Mouse (Mus musculus) T-helper 17 cell (primary cell): ENCODE measurements around the gene Ankrd33b.

ENCODE experiments used
- in situ Hi-C, 2 experiments: fragments of 300-600 bp; cut with MboI, MseI; formaldehyde crosslinking; loops; 1 replicate in 1 of 2; 2 replicates in 1 of 2; pipeline ENCODE4 v1.15.1; 2025; ENCODE audit warnings: high pct_unique_total_duplicates in 2 of 2

The Ankrd33b gene

GRCm38 (mm10) chr15:31312001-31312400 lies 55.5 kb downstream of the Ankrd33b start:
- in situ Hi-C loops, result loop anchor here in 1 of 2 experiments (5.0 kb wide), 1 partner anchor 1455 kb away; no protein-coding TSS in a partner anchor

GRCm38 (mm10) chr15:31309526-31309925 lies 58.0 kb downstream of the Ankrd33b start:
- in situ Hi-C loops, result loop anchor here in 1 of 2 experiments (5.0 kb wide), 1 partner anchor 78 kb away; no protein-coding TSS in a partner anchor

DNA sequence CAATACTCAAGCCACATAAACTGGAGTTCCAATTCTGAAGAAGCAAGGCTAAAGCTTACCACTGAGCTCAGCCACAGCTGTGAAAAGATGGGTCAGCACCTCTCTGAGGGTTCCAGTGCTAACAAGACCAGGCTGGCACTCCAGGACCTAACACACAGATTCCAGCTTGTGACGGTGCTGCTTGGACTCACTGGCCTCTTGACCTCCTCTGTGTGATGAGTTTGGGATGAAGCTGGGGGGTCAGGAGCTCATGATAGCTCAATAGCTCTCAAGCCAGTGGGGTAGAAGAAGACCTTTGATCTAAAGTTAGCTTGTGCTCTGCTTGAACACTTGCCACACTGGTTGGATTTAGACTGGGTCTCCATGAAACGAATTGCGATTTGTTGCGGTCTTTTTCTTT lies 60.8 kb downstream of the Ankrd33b start:
- in situ Hi-C loops, result loop anchor here in 1 of 2 experiments (5.0 kb wide), 1 partner anchor 81 kb away; no protein-coding TSS in a partner anchor

GRCm38 (mm10) chr15:31305181-31305580 lies 62.3 kb downstream of the Ankrd33b start:
- in situ Hi-C loops, result loop anchor here in 1 of 2 experiments (5.0 kb wide), 1 partner anchor 82 kb away; no protein-coding TSS in a partner anchor

GRCm38 (mm10) chr15:31304302-31304701 lies 63.2 kb downstream of the Ankrd33b start:
- in situ Hi-C loops, result no loop called here

DNA sequence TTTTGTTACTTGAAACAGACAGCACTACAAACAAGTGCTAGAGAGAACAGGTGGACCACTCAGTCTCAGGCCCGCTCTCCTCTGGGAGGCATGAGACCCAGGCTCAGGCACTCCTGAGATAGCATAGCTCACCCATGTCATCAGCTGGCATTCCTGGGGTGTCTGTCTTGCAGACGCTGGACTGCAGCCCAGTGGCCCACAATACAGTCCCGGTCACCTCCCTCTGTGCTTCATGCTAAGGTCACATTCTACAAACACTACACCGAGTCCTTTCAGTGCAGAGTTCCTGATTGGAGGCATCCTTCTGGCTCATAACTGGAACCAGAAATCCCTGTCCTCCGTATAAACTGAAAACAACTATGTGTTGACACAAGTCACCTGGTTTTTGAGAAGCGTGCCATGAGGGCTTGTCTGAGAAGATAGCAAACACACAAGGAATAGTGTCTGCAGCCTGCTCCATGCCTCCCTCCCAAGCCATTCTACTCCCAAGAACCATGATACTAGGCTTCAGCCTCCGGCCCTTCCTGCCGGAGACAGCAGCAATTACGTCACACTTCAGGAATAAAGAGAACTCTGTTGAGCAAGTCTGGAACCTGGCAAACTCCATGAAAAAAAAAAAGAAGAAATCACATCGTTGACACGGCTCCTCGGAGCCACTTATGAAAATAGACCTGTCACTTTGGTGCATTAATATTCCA lies 65.1 kb downstream of the Ankrd33b start:
- in situ Hi-C loops, result no loop called here

DNA sequence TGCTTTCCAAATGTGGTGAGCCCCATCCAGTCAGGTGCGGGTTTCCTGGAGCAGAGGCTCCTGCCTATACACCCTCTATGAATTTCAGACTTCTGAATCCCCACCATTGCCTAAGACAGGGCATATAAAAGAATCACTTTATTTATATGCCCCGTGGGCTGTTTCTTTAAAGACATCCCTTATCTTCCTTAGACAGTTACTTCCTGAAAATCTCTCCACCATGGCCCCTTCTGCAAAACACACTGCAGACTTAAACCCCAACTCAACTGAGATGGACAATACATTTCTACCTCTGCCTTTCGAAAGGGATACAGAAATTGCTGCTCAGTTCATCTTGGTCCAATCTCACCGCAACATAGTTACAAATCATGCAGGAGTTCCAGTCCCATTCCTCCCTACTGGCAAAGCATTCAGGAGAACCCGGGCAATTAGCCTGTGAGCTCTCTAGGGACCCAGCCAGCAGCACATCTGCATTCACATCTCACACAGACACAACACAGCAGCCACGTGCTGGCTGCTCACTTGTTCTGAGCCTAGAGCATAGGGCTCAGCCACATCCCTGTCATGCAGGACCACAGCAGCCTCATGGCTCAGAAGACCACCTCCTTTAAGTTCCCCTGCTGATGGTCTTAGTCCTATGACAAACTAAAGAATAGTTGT lies 68.1 kb downstream of the Ankrd33b start:
- in situ Hi-C loops, result no loop called here

- in situ Hi-C loops, result no loop called here
These were observed 69.8 kb downstream of the Ankrd33b start for GRCm38 (mm10) chr15:31297777-31298137.

GRCm38 (mm10) chr15:31296882-31297776 lies 70.4 kb downstream of the Ankrd33b start:
- in situ Hi-C loops, result no loop called here

- in situ Hi-C loops, result no loop called here
These were observed 73.2 kb downstream of the Ankrd33b start for GRCm38 (mm10) chr15:31294311-31294710.

- in situ Hi-C loops, result no loop called here
These were observed 74.9 kb downstream of the Ankrd33b start for GRCm38 (mm10) chr15:31292627-31293026.

- in situ Hi-C loops, result no loop called here
These were observed 81.8 kb downstream of the Ankrd33b start for GRCm38 (mm10) chr15:31285695-31286094.

GRCm38 (mm10) chr15:31284922-31285631 lies 82.4 kb downstream of the Ankrd33b start:
- in situ Hi-C loops, result no loop called here

- in situ Hi-C loops, result no loop called here
These were observed 83.4 kb downstream of the Ankrd33b start for GRCm38 (mm10) chr15:31284142-31284541.

DNA sequence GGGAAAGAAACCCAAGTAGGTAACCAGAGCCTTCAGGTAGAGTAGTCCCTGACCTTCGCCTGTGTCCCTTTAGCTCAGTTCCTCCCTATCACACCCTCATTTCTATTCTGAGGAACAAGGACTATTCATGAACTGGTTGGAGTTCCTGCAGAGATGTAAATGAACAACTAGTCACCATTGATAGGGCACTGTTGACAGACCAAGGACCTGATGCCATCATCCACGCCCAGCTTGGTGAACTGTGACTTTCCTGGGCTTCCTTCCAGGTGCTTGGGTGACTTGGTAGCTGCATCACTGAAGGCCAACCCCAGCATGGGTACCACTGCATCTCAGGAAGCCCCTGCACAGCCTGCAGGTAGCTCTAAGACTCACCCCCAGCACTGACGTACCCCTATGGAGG lies 85.2 kb downstream of the Ankrd33b start:
- in situ Hi-C loops, result no loop called here

DNA sequence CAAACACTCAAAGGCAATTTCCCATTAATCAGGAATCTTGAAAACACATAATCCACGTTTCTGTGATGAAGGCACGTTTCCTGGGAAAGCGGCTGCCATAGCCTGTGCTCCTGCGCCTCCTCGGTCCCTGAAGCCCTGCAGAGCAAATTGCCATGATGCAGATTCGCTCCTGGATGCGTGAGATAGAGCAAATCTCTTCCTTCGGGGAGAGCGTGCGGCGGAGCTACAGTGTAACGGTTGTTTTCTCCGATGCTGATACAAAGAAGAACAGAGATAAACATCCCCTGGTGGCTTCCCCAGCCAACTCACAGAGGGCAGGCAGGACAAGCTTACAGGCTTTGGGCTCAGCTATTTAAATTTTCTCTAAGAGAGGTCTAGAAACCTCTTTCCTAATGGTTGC lies 85.7 kb downstream of the Ankrd33b start:
- in situ Hi-C loops, result no loop called here

DNA sequence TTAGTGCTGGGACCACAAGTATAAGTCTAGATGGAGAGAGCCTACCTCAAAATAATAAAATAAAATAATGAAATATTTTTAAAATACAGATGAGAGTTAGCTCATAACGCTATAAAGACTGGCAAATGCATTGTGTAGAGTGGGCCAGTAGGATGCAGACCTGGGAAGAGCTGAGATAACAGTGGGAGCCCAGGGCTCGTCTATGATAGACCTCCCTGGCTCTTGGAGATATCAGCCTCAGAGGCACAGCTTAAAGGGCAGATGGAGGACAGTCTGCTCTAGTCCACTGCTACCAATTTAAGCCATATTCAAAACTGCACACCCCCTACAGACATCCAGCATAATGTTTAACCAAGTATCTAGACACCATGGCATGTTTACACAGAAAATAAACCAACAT lies 86.8 kb downstream of the Ankrd33b start:
- in situ Hi-C loops, result no loop called here

DNA sequence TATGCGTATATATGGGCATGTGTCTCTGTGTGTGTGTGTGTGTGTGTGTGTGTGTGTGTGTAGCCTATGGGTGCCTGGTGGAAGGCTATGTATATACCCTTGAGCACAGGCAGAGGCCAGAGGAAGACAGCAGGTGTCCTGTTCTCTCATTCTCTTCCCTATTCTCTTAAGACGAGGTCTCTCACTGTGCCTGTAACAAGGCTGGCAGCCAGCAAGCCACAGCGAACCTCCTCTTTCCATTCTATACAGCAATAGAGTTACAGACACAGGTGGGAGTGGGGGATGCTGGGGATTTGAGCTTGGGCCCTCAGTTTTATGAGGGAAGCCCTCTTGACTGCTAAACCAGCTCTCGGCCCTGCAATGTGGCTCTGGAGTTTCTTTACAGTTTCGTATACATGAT lies 87.5 kb downstream of the Ankrd33b start:
- in situ Hi-C loops, result no loop called here

DNA sequence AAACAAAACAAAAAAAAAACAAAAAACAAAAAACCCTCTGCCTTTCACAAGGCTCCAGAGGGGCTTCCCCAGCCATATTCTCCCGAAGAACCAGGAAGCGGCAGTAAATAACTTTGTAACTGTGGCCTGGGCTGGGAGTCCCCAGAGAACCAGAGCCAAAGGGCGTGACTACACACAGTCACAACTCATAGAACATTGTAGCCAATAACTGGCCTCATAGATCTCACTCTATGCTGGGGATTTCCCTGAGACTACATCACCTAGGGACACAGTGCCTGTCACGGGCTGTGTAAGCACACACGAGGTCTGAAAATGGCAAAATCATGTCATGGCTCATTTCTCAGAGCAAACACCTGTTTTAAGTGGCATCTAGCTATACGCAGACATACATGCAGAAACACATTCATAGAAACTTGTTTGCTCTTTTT lies 87.9 kb downstream of the Ankrd33b start:
- in situ Hi-C loops, result loop anchor here (10.0 kb wide), 2 partner anchors 485 to 1245 kb away; no protein-coding TSS in a partner anchor

- in situ Hi-C loops, result loop anchor here (10.0 kb wide), 2 partner anchors 484 to 1244 kb away; no protein-coding TSS in a partner anchor
These were observed 88.4 kb downstream of the Ankrd33b start for GRCm38 (mm10) chr15:31279120-31279519.

DNA sequence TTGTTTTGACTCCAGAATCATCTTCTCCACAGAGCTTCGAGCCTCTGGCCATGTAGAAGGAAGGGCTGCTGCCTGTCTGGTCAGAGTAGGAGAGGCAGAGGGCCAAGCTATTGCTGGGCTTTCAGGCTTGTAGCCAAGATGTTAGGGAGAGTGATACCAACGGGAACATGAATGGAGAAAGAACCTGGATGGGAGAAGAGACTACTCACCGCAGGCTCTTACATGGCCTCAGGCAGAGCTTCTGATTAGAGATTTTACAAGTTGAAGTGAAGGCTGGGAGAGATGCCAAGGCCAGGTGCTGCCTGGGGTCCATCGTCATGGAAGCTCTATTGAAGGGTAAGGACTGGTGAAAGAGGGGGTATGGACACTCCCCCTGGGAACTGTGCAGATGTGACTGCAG lies 89.4 kb downstream of the Ankrd33b start:
- in situ Hi-C loops, result loop anchor here (10.0 kb wide), 2 partner anchors 483 to 1243 kb away; no protein-coding TSS in a partner anchor
